Mouse (Mus musculus): ENCODE results near the gene Blmh. TPM values are rescaled to one million over a fixed set of nuclear protein-coding genes. Genes with fewer than 3 reads are reported as not detected.

The Blmh gene
- 151 and 155 TPM in 2 replicates for polyA plus RNA-seq (2015; fragmentation: Nextera tagmentation; extraction: Ambion mirVana)

GRCm38 (mm10) chr11:76924759-76925236 is at the start of gene Blmh:
TSS of gene Blmh (plus strand) at chr11:76924809.
- Histone ChIP-seq H3K4me1 (no peaks in the 10 kb centered on the region), H3K9me3 (no peaks in the 10 kb centered on the region), H3K36me3 (replicated peaks) (no peaks in the 10 kb centered on the region), H3K9ac (no peak within 1 kb of the TSS), H3K27ac (no peak within 1 kb of the TSS), H3K27me3 (replicated peaks) (no peaks in the 10 kb centered on the region), H3K4me3 (no peak within 1 kb of the TSS), H3K4me2 (no peak within 1 kb of the TSS)
- 84% methylated on average over 6 of the region's 6 CpGs for WGBS
- no peak for ATAC-seq (replicated peaks)

DNA sequence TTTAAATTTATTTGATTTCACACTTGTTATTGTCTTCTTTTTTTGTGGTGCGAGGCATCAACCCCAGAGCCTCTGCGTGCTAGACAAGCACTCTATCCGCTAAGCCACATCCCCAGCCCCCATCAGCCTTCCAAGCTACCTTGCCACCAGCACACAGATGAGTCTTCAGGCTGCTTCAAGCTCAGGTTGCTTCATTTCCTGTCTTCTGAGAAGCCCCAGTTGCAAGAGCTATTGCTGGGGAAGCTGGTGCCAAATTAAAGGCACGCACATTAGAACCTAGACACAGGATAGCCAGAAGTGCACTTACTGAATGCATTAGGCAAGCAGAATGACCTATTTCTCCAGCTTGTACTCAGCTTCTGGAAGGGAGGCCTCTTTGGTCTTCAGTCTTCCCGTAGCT is 44.8 kb upstream of the Blmh start:
- H3K27ac ChIP-seq, result no peak overlapping the region
- no peak for ATAC-seq (replicated peaks)
- 83% methylated on average over 5 of the region's 5 CpGs for WGBS
- H3K4me3 ChIP-seq, result no peak overlapping the region
- no peaks in the 10 kb centered on the region for H3K9me3 ChIP-seq
- H3K4me1 ChIP-seq, result no peaks in the 10 kb centered on the region
- H3K27me3 ChIP-seq (replicated peaks), result no peaks in the 10 kb centered on the region
- no peak overlapping the region for H3K9ac ChIP-seq
- H3K4me2 ChIP-seq, result no peak overlapping the region
- no peaks in the 10 kb centered on the region for H3K36me3 ChIP-seq (replicated peaks)

DNA sequence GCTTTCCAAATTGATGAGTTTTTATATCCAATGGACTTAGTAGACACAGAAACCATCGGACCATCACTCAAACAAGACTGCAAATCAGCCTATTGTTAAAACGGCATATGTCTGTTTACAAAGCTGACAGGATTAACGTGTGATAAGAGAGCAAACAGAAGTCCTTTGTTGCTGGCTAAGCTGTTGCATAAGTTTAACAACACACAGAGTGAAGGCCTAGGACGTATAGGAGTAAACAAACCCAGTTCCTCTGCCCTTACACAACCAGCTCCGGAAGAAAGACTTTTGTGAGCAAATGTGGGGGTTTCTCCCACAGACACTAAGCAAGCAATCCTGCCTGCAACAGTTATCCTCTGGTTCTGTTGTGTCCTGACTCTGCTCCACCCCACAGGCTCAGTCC is 40.2 kb upstream of the Blmh start:
- no peaks in the 10 kb centered on the region for H3K4me1 ChIP-seq
- H3K4me2 ChIP-seq, result no peak overlapping the region
- no peak overlapping the region for H3K4me3 ChIP-seq
- no peak overlapping the region for H3K9ac ChIP-seq
- no peaks in the 10 kb centered on the region for H3K9me3 ChIP-seq
- 29% methylated on average over 5 of the region's 5 CpGs for WGBS
- H3K36me3 ChIP-seq (replicated peaks), result no peaks in the 10 kb centered on the region
- no peaks in the 10 kb centered on the region for H3K27me3 ChIP-seq (replicated peaks)
- no peak overlapping the region for H3K27ac ChIP-seq
- no peak for ATAC-seq (replicated peaks)

- Histone ChIP-seq H3K27me3 (replicated peaks) (no peaks in the 10 kb centered on the region), H3K36me3 (replicated peaks) (no peaks in the 10 kb centered on the region), H3K9ac (no peak overlapping the region), H3K4me1 (no peaks in the 10 kb centered on the region), H3K4me3 (no peak overlapping the region), H3K4me2 (no peak overlapping the region), H3K9me3 (no peaks in the 10 kb centered on the region), H3K27ac (no peak overlapping the region)
- 75% methylated on average over 10 of the region's 10 CpGs for WGBS
- ATAC-seq (replicated peaks), result no peak
Measured at GRCm38 (mm10) chr11:76889339-76890164, 35.1 kb upstream of the Blmh start.

DNA sequence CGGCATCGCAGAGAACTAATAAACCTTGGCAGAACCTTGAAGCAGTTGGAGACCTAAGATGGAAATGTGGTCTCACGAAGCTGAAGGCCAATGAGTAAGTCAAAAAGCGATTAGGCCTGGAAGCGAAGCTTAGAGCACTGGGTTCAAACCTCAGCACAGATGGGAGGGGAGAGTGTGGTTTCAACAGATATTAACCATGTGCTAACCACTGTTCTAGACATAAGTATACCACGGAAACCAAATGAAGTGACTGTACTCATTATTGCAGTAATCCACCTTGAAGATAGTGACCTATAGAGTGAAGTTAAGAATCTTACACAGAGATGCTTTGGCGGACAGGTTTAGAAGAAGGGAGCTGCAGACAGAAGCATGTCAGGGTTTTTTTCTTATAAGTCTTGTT is 33.4 kb upstream of the Blmh start:
- 93% methylated on average over 7 of the region's 7 CpGs for WGBS
- no peaks in the 10 kb centered on the region for H3K4me1 ChIP-seq
- no peak for ATAC-seq (replicated peaks)
- no peak overlapping the region for H3K4me3 ChIP-seq
- H3K36me3 ChIP-seq (replicated peaks), result no peaks in the 10 kb centered on the region
- no peak overlapping the region for H3K9ac ChIP-seq
- no peak overlapping the region for H3K4me2 ChIP-seq
- no peaks in the 10 kb centered on the region for H3K27me3 ChIP-seq (replicated peaks)
- H3K27ac ChIP-seq, result no peak overlapping the region
- H3K9me3 ChIP-seq, result no peaks in the 10 kb centered on the region

DNA sequence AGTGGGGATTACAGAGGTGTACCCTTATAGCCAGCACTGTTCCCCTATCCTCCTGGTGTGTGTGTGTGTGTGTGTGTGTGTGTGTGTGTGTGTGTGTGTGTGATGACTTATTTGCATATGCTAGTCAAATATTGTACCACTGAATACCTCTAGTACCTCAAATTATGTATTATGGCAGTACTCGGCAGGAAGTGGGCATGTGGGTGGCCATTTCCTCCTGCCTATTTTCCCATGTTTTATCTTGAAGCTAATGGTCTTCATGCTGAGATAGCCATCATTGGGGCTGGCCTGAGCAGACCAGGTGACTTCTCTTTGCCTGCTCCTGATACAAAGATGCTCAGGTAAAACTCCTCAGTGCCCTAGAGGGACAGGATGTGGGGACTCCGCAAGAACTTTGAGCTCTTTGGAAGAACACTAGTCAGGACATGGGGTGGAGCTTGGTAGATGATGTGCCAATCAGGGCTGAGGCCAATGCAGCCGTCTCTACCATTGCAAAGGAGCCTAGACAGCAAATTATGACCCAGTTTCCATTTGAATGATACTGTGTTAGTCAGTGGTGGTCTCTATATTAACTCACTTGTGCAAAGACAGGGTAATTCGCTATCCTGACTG is 32.8 kb upstream of the Blmh start:
- WGBS, result 88% methylated on average over 4 of the region's 4 CpGs
- H3K4me3 ChIP-seq, result no peak overlapping the region
- H3K4me2 ChIP-seq, result no peak overlapping the region
- H3K9me3 ChIP-seq, result no peaks in the 10 kb centered on the region
- H3K27me3 ChIP-seq (replicated peaks), result no peaks in the 10 kb centered on the region
- H3K36me3 ChIP-seq (replicated peaks), result no peaks in the 10 kb centered on the region
- H3K9ac ChIP-seq, result no peak overlapping the region
- ATAC-seq (replicated peaks), result no peak
- H3K4me1 ChIP-seq, result no peaks in the 10 kb centered on the region
- H3K27ac ChIP-seq, result no peak overlapping the region

- H3K9ac ChIP-seq, result no peak overlapping the region
- H3K27ac ChIP-seq, result no peak overlapping the region
- no peak overlapping the region for H3K4me3 ChIP-seq
- H3K36me3 ChIP-seq (replicated peaks), result no peaks in the 10 kb centered on the region
- WGBS, result 86% methylated on average over 3 of the region's 3 CpGs
- no peak for ATAC-seq (replicated peaks)
- H3K4me2 ChIP-seq, result no peak overlapping the region
- no peaks in the 10 kb centered on the region for H3K4me1 ChIP-seq
- H3K27me3 ChIP-seq (replicated peaks), result no peaks in the 10 kb centered on the region
- H3K9me3 ChIP-seq, result no peaks in the 10 kb centered on the region
Measured at GRCm38 (mm10) chr11:76892972-76893371, 31.6 kb upstream of the Blmh start.

GRCm38 (mm10) chr11:76893570-76893969 is 31.0 kb upstream of the Blmh start:
- Histone ChIP-seq H3K4me1 (no peaks in the 10 kb centered on the region), H3K4me3 (no peak overlapping the region), H3K4me2 (no peak overlapping the region), H3K27ac (no peak overlapping the region), H3K9ac (no peak overlapping the region), H3K27me3 (replicated peaks) (no peaks in the 10 kb centered on the region), H3K36me3 (replicated peaks) (no peaks in the 10 kb centered on the region), H3K9me3 (no peaks in the 10 kb centered on the region)
- ATAC-seq (replicated peaks), result no peak
- 38% methylated on average over 4 of the region's 4 CpGs for WGBS

DNA sequence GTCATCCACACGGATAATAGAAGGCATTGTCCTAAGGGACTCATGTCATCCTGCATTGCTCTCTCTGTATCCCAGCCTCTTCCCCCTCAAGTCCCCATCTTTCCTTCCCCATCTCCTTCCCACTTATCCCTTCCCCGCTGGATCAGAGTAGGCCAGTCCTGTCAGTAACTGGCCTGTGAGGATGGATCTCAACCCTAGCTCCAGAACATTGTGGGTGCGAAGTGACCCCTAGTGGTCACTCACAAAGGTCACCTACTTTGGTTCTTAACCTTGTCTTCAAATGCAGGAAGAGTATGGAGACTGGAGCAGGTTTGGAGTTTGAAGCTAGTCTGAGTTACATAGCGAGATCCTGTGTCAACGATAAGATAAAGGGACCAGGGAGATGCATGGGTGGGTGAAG is 30.4 kb upstream of the Blmh start:
- H3K9me3 ChIP-seq, result no peaks in the 10 kb centered on the region
- WGBS, result 38% methylated on average over 5 of the region's 5 CpGs
- H3K27ac ChIP-seq, result no peak overlapping the region
- H3K4me2 ChIP-seq, result no peak overlapping the region
- no peaks in the 10 kb centered on the region for H3K36me3 ChIP-seq (replicated peaks)
- H3K4me3 ChIP-seq, result no peak overlapping the region
- H3K9ac ChIP-seq, result no peak overlapping the region
- no peaks in the 10 kb centered on the region for H3K4me1 ChIP-seq
- no peak for ATAC-seq (replicated peaks)
- no peaks in the 10 kb centered on the region for H3K27me3 ChIP-seq (replicated peaks)

DNA sequence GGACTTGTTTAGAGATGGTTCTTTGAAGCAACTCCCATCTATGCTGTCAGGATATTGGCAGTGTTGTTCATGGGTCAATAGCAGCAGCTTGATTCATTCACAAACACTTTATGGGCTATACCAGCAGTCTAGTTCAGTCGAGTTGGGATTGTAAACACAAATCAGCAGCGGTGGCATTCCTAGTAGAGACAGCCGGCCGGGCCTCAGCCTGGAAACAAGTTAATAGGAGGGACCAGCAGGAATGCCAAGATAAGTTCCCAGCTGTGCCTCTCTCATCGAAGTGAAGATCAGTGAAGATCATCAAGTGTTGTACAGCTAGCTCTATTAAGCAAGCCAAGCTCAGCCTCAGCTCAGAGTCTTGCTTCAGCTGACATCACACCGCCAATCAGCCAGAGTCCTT is 28.2 kb upstream of the Blmh start:
- no peak overlapping the region for H3K4me2 ChIP-seq
- H3K36me3 ChIP-seq (replicated peaks), result no peaks in the 10 kb centered on the region
- no peak for ATAC-seq (replicated peaks)
- WGBS, result 69% methylated on average over 6 of the region's 6 CpGs
- H3K27me3 ChIP-seq (replicated peaks), result no peaks in the 10 kb centered on the region
- no peaks in the 10 kb centered on the region for H3K4me1 ChIP-seq
- no peaks in the 10 kb centered on the region for H3K9me3 ChIP-seq
- H3K27ac ChIP-seq, result no peak overlapping the region
- H3K4me3 ChIP-seq, result no peak overlapping the region
- H3K9ac ChIP-seq, result no peak overlapping the region

DNA sequence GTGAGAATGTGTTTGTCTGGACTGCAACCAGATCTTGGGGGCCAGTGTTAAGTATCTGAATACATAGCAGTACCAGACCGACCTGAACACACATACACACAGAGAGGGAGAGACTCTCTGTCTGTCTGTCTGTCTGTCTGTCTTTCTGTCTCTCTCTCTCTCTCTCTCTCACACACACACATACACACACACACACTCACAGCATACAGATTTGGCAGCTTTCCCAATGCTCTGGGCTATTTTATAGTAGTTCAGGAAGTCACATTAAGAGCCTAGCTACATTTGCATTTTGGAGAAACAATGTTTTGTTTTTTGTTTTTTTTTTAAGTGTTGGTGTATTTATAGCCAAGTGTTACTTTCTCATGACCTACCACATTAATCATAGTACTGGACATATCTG is 27.5 kb upstream of the Blmh start:
- 73% methylated on average over 1 of the region's 1 CpGs for WGBS

DNA sequence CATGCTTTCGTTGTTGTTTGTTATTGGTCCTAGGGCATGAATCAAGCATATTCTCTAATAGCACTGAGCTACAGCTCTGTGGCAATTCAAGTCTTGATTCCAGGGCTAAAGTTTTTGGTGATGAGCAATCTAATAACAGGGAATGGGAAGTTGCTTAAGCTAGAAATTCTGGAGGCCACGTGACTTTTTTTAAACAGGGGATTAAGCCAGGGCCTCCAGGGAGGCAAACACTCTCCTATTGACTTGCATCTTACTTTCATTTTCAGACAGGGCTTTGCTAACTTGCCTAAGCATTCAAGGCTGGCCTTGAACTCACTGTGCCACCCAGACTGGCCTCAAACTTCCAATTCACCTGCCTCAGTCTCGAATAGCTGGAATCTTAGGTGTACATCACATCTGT is 26.7 kb upstream of the Blmh start:
- no peak overlapping the region for H3K4me2 ChIP-seq
- H3K27me3 ChIP-seq (replicated peaks), result no peaks in the 10 kb centered on the region
- no peak overlapping the region for H3K4me3 ChIP-seq
- H3K9me3 ChIP-seq, result no peaks in the 10 kb centered on the region
- ATAC-seq (replicated peaks), result no peak
- H3K9ac ChIP-seq, result no peak overlapping the region
- WGBS, result 48% methylated on average over 3 of the region's 3 CpGs
- H3K4me1 ChIP-seq, result no peaks in the 10 kb centered on the region
- no peaks in the 10 kb centered on the region for H3K36me3 ChIP-seq (replicated peaks)
- H3K27ac ChIP-seq, result no peak overlapping the region

More for the DNA sequence above, 27.5 kb upstream of the Blmh start:
- H3K36me3 ChIP-seq (replicated peaks), result no peaks in the 10 kb centered on the region
- H3K27ac ChIP-seq, result no peak overlapping the region
- no peaks in the 10 kb centered on the region for H3K9me3 ChIP-seq
- H3K27me3 ChIP-seq (replicated peaks), result no peaks in the 10 kb centered on the region
- no peaks in the 10 kb centered on the region for H3K4me1 ChIP-seq
- H3K4me2 ChIP-seq, result no peak overlapping the region
- no peak for ATAC-seq (replicated peaks)
- no peak overlapping the region for H3K9ac ChIP-seq
- H3K4me3 ChIP-seq, result no peak overlapping the region

GRCm38 (mm10) chr11:76898751-76899150 is 25.9 kb upstream of the Blmh start:
- WGBS, result 89% methylated on average over 3 of the region's 3 CpGs

More at GRCm38 (mm10) chr11:76898751-76899150, 25.9 kb upstream of the Blmh start:
- H3K27ac ChIP-seq, result no peak overlapping the region
- H3K27me3 ChIP-seq (replicated peaks), result no peaks in the 10 kb centered on the region
- H3K9ac ChIP-seq, result no peak overlapping the region
- no peaks in the 10 kb centered on the region for H3K9me3 ChIP-seq
- H3K4me2 ChIP-seq, result no peak overlapping the region
- H3K4me3 ChIP-seq, result no peak overlapping the region
- no peak for ATAC-seq (replicated peaks)
- no peaks in the 10 kb centered on the region for H3K4me1 ChIP-seq
- no peaks in the 10 kb centered on the region for H3K36me3 ChIP-seq (replicated peaks)
